Mouse (Mus musculus) CH12.LX (cell line): Measurements from ENCODE around the gene Ncaph2.

ENCODE experiments used
- CHD1 ChIP-seq: IDR thresholded peaks from 2 replicates; pipeline ENCODE4 v1.6.1; 2012; ENCODE audit warnings: low read depth, low read length, improper control_type of control experiment, inconsistent platforms
- CTCF ChIP-seq, 2 experiments: IDR thresholded peaks in 1 of 2; conservative IDR thresholded peaks in 1 of 2; 2 replicates each; pipeline ENCODE4 v1.5.1; 2011 to 2012; ENCODE audit warnings: low read depth in 2 of 2, low read length in 2 of 2, improper control_type of control experiment in 1 of 2, inconsistent platforms in 1 of 2, mild to moderate bottlenecking in 1 of 2, moderate library complexity in 1 of 2
- EP300 ChIP-seq: IDR thresholded peaks from 2 replicates; pipeline ENCODE4 v1.6.1; 2011; ENCODE audit warnings: low read length, improper control_type of control experiment
- GABPA ChIP-seq: IDR thresholded peaks from 2 replicates; pipeline ENCODE4 v1.6.1; 2012; ENCODE audit warnings: low read depth, low read length, improper control_type of control experiment, inconsistent platforms; ENCODE audit not compliant: insufficient replicate concordance
- MAX ChIP-seq: IDR thresholded peaks from 2 replicates; pipeline ENCODE4 v1.6.1; 2011; ENCODE audit warnings: low read length, improper control_type of control experiment
- MEF2A ChIP-seq: IDR thresholded peaks from 2 replicates; pipeline ENCODE4 v1.6.1; 2014; ENCODE audit warnings: low read depth, mild to moderate bottlenecking, inconsistent platforms, low read length, improper control_type of control experiment, borderline replicate concordance
- POLR2A ChIP-seq: IDR thresholded peaks from 2 replicates; pipeline ENCODE4 v1.6.1; 2011; ENCODE audit warnings: low read depth, mild to moderate bottlenecking, improper control_type of control experiment, low read length
- POLR2AphosphoS2 ChIP-seq: IDR thresholded peaks from 2 replicates; pipeline ENCODE4 v1.6.1; 2011; ENCODE audit warnings: low read depth, low read length, improper control_type of control experiment
- SMC3 ChIP-seq: IDR thresholded peaks from 2 replicates; pipeline ENCODE4 v1.6.1; 2011; ENCODE audit warnings: low read depth, low read length, improper control_type of control experiment
- TCF12 ChIP-seq: IDR thresholded peaks from 2 replicates; pipeline ENCODE4 v1.6.1; 2014; ENCODE audit warnings: low read depth, mild to moderate bottlenecking, inconsistent platforms, low read length, improper control_type of control experiment
- UBTF ChIP-seq: IDR thresholded peaks from 2 replicates; pipeline ENCODE4 v1.6.1; 2012; ENCODE audit warnings: low read depth, mild to moderate bottlenecking, inconsistent platforms, low read length, improper control_type of control experiment, moderate library complexity
- USF1 ChIP-seq: IDR thresholded peaks from 2 replicates; pipeline ENCODE4 v1.6.1; 2014; ENCODE audit warnings: low read depth, mild to moderate bottlenecking, inconsistent platforms, low read length, improper control_type of control experiment

GRCm38 (mm10) chr15:89314107-89314506 is 41.4 kb upstream of the Ncaph2 start:
- no peak for TF ChIP-seq POLR2A
- TF ChIP-seq UBTF: no peak
- TF ChIP-seq CTCF (conservative IDR thresholded peaks at IDR 0.05 in 1 of 2, IDR thresholded peaks at IDR 0.05 in 1 of 2; ENCODE audit: low read depth in 2 of 2, low read length in 2 of 2): no peak
- no peak for TF ChIP-seq GABPA
- no peak for TF ChIP-seq USF1
- no peak for TF ChIP-seq MAX
- no peak for TF ChIP-seq MEF2A
- TF ChIP-seq TCF12: no peak
- TF ChIP-seq CHD1: no peak
- no peak for TF ChIP-seq EP300
- TF ChIP-seq SMC3: no peak
- no peak for TF ChIP-seq POLR2AphosphoS2
